Mouse (Mus musculus) midbrain, embryonic 14.5 days (tissue): ENCODE results near the gene Omg. TPM values are rescaled to one million over a fixed set of nuclear protein-coding genes. Genes with fewer than 3 reads are reported as not detected.

ENCODE experiments used
- ATAC-seq: fragments of 200-750 bp; cut with Nextera tagmentation; 2 replicates; pipeline ENCODE4 v1.8.0; 2017; ENCODE audit warnings: moderate number of reproducible peaks, moderate library complexity; ENCODE audit not compliant: low FRiP score, low TSS enrichment
- DNase-seq: peaks from one replicate; pipeline ENCODE4 v3.0.0-alpha.2; 2015
- H3K27ac ChIP-seq: fragments of 300-500 bp; sonication (generic); replicated peaks from 2 replicates; pipeline ENCODE4 v1.5.1; 2014; ENCODE audit warnings: mild to moderate bottlenecking, low read depth, low read length, moderate library complexity
- H3K27me3 ChIP-seq: fragments of 300-500 bp; sonication (generic); 2 replicates; pipeline ENCODE4 v1.6.1; 2014; ENCODE audit warnings: low read length, control low read depth, mixed read lengths; ENCODE audit not compliant: control insufficient read depth, insufficient read depth
- H3K36me3 ChIP-seq: fragments of 300-500 bp; sonication (generic); 2 replicates; pipeline ENCODE4 v1.6.1; 2014; ENCODE audit warnings: low read length, control low read depth; ENCODE audit not compliant: control insufficient read depth, insufficient read depth
- H3K4me1 ChIP-seq: fragments of 300-500 bp; sonication (generic); 2 replicates; pipeline ENCODE4 v1.6.1; 2014; ENCODE audit warnings: mild to moderate bottlenecking, antibody characterized with exemption, low read length, control low read depth; ENCODE audit not compliant: control insufficient read depth, insufficient read depth
- H3K4me2 ChIP-seq: fragments of 300-500 bp; sonication (generic); 2 replicates; pipeline ENCODE4 v1.6.1; 2014; ENCODE audit warnings: mild to moderate bottlenecking, low read length, moderate library complexity
- H3K4me3 ChIP-seq: fragments of 300-500 bp; sonication (generic); replicated peaks from 2 replicates; pipeline ENCODE4 v1.5.1; 2014; ENCODE audit warnings: low read depth, low read length
- H3K9ac ChIP-seq: fragments of 300-500 bp; sonication (generic); replicated peaks from 2 replicates; pipeline ENCODE4 v1.6.1; 2014; ENCODE audit warnings: mild to moderate bottlenecking, low read length, moderate library complexity
- H3K9me3 ChIP-seq: fragments of 300-500 bp; sonication (generic); 2 replicates; pipeline ENCODE4 v1.6.1; 2016; ENCODE audit warnings: low read length, control low read depth, mixed read lengths; ENCODE audit not compliant: control insufficient read depth
- WGBS: fragments of 180-500 bp; shearing (Covaris S2); extraction: QIAGEN DNeasy Blood & Tissue Kit; methylation state at CpG from one replicate; pipeline ENCODE4 v1.1.7; 2014; 5-methylcytosine and 5-hydroxymethylcytosine counted together
- polyA plus RNA-seq: library from polyadenylated mRNA; unstranded; fragments of >200 nt; fragmentation: Nextera tagmentation; extraction: Ambion mirVana; gene quantifications from 2 replicates; pipeline ENCODE4 v1.2.1, GENCODE M21; 2014

Omg gene
- polyA plus RNA-seq, 1 experiment from 2014 or later, result 4.9 TPM

GRCm38 (mm10) chr11:79522944-79523343, 19.1 kb upstream of the Omg start:
- no peaks in the 10 kb centered on the region for H3K9me3 ChIP-seq
- H3K9ac ChIP-seq, result no peak overlapping the region
- H3K36me3 ChIP-seq, result 0 out of 2 replicates have a peak, but pooled peaks cover 4% of the 10 kb centered on the region
- DNase-seq (no peak), ATAC-seq (no peak)
- H3K27me3 ChIP-seq, result no peaks in the 10 kb centered on the region
- no peak overlapping the region for H3K4me3 ChIP-seq
- no peaks in the 10 kb centered on the region for H3K4me1 ChIP-seq
- 77% methylated on average over 1 of the region's 1 CpGs for WGBS
- no peak overlapping the region for H3K4me2 ChIP-seq
- H3K27ac ChIP-seq, result no peak overlapping the region

GRCm38 (mm10) chr11:79521930-79522329, 18.0 kb upstream of the Omg start:
- Histone ChIP-seq H3K9me3 (no peaks in the 10 kb centered on the region), H3K9ac (no peak overlapping the region), H3K36me3 (no peaks in the 10 kb centered on the region), H3K4me3 (no peak overlapping the region), H3K4me2 (no peak overlapping the region), H3K4me1 (no peaks in the 10 kb centered on the region), H3K27me3 (no peaks in the 10 kb centered on the region), H3K27ac (no peak overlapping the region)
- no peak for ATAC-seq
- DNase-seq, result no peak

GRCm38 (mm10) chr11:79520772-79521171, 16.9 kb upstream of the Omg start:
- H3K9ac ChIP-seq, result no peak overlapping the region
- H3K4me3 ChIP-seq, result no peak overlapping the region
- no peaks in the 10 kb centered on the region for H3K27me3 ChIP-seq
- no peak overlapping the region for H3K27ac ChIP-seq
- ATAC-seq, result no peak
- no peak overlapping the region for H3K4me2 ChIP-seq
- no peaks in the 10 kb centered on the region for H3K4me1 ChIP-seq
- no peaks in the 10 kb centered on the region for H3K36me3 ChIP-seq
- H3K9me3 ChIP-seq, result no peaks in the 10 kb centered on the region
- DNase-seq, result no peak

GRCm38 (mm10) chr11:79519878-79520291, 16.0 kb upstream of the Omg start:
- no peak overlapping the region for H3K27ac ChIP-seq
- no peak for DNase-seq
- no peak overlapping the region for H3K9ac ChIP-seq
- H3K4me3 ChIP-seq, result no peak overlapping the region
- H3K4me1 ChIP-seq, result no peaks in the 10 kb centered on the region
- no peak overlapping the region for H3K4me2 ChIP-seq
- 76% methylated on average over 1 of the region's 1 CpGs for WGBS
- no peaks in the 10 kb centered on the region for H3K27me3 ChIP-seq
- no peaks in the 10 kb centered on the region for H3K9me3 ChIP-seq
- ATAC-seq, result no peak
- H3K36me3 ChIP-seq, result no peaks in the 10 kb centered on the region

GRCm38 (mm10) chr11:79519299-79519698, 15.4 kb upstream of the Omg start:
- no peak for ATAC-seq
- Histone ChIP-seq H3K36me3 (no peaks in the 10 kb centered on the region), H3K9ac (no peak overlapping the region)

GRCm38 (mm10) chr11:79515798-79516197, 11.9 kb upstream of the Omg start:
- H3K9me3 ChIP-seq, result no peaks in the 10 kb centered on the region
- ATAC-seq (no peak), DNase-seq (no peak)
- WGBS, result 99% methylated on average over 2 of the region's 2 CpGs
- H3K27ac ChIP-seq, result no peak overlapping the region
- no peak overlapping the region for H3K4me2 ChIP-seq
- no peak overlapping the region for H3K9ac ChIP-seq
- no peak overlapping the region for H3K4me3 ChIP-seq
- H3K4me1 ChIP-seq, result no peaks in the 10 kb centered on the region
- H3K36me3 ChIP-seq, result no peaks in the 10 kb centered on the region
- H3K27me3 ChIP-seq, result no peaks in the 10 kb centered on the region

More at GRCm38 (mm10) chr11:79519299-79519698, 15.4 kb upstream of the Omg start:
- DNase-seq, result no peak
- Histone ChIP-seq H3K4me2 (no peak overlapping the region), H3K4me3 (no peak overlapping the region), H3K9me3 (no peaks in the 10 kb centered on the region), H3K27me3 (no peaks in the 10 kb centered on the region), H3K4me1 (no peaks in the 10 kb centered on the region), H3K27ac (no peak overlapping the region)
- 91% methylated on average over 6 of the region's 6 CpGs for WGBS

GRCm38 (mm10) chr11:79515331-79515730, 11.4 kb upstream of the Omg start:
- no peaks in the 10 kb centered on the region for H3K4me1 ChIP-seq
- H3K36me3 ChIP-seq, result no peaks in the 10 kb centered on the region
- ATAC-seq (no peak), DNase-seq (no peak)
- WGBS, result 88% methylated on average over 6 of the region's 6 CpGs
- H3K4me3 ChIP-seq, result no peak overlapping the region
- no peak overlapping the region for H3K27ac ChIP-seq
- no peaks in the 10 kb centered on the region for H3K27me3 ChIP-seq
- H3K4me2 ChIP-seq, result no peak overlapping the region
- no peaks in the 10 kb centered on the region for H3K9me3 ChIP-seq
- no peak overlapping the region for H3K9ac ChIP-seq

- Histone ChIP-seq H3K4me2 (no peak overlapping the region), H3K4me1 (no peaks in the 10 kb centered on the region), H3K9ac (no peak overlapping the region), H3K4me3 (no peak overlapping the region), H3K27me3 (no peaks in the 10 kb centered on the region), H3K9me3 (no peaks in the 10 kb centered on the region), H3K27ac (no peak overlapping the region), H3K36me3 (no peaks in the 10 kb centered on the region)
- ATAC-seq (no peak), DNase-seq (no peak)
- WGBS, result 94% methylated on average over 3 of the region's 3 CpGs
Measured at GRCm38 (mm10) chr11:79511970-79512369, 8.1 kb upstream of the Omg start.

- Histone ChIP-seq H3K27me3 (no peaks in the 10 kb centered on the region), H3K9me3 (no peaks in the 10 kb centered on the region), H3K27ac (no peak overlapping the region), H3K36me3 (no peaks in the 10 kb centered on the region), H3K4me2 (no peak overlapping the region), H3K4me3 (no peak overlapping the region), H3K4me1 (peaks cover 5% of the 10 kb centered on the region; the same call in 1 of the 2 replicates), H3K9ac (no peak overlapping the region)
- ATAC-seq (no peak), DNase-seq (no peak)
- WGBS, result 76% methylated on average over 7 of the region's 7 CpGs
Measured at GRCm38 (mm10) chr11:79504506-79504905, 622 bp upstream of the Omg start.
